Mouse (Mus musculus): ENCODE results near the gene Ammecr1. TPM values are rescaled to one million over a fixed set of nuclear protein-coding genes. Genes with fewer than 3 reads are reported as not detected.
A peak's percentile ranks its signal among the peaks of the same experiment; 100 is the strongest.

The Ammecr1 gene
- total and polyA plus RNA-seq, 2 experiments from 2014 or later: 2.2 to 2.9 TPM

DNA sequence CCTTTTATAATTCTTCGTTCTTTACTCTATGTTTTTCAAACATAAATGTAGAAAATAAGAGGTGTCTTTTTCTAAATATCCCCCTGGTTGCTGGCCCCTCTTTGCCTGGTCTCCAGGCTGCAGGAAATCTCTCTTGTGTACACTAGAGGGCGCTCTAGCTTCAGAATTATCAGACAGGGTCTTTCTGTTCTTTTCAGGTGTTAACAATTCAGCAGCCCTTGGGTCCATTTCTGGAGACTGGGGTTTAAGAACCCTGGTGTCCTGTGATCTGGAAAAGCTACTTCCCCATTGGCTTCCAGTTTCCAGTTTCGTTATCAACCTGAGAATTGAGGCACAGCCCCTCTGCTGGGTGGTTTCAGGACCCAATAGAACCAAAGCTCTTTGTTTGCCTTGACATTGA is 144.7 kb downstream of the Ammecr1 start:
- no peak for ATAC-seq
- 40% methylated on average over 3 of the region's 3 CpGs for WGBS
- Histone ChIP-seq H3K36me3 (ENCODE audit: insufficient read depth, low read length) (no peaks in the 10 kb centered on the region), H3K9me3 (ENCODE audit: low read length) (no peaks in the 10 kb centered on the region), H3K4me1 (ENCODE audit: insufficient read depth, low read length) (no peaks in the 10 kb centered on the region), H3K27ac (no peak overlapping the region), H3K4me3 (ENCODE audit: low read length) (no peak overlapping the region), H3K9ac (replicated peaks; ENCODE audit: low read length) (no peak overlapping the region), H3K4me2 (ENCODE audit: low read depth, low read length) (no peak overlapping the region), H3K27me3 (ENCODE audit: insufficient read depth, low read length) (no peaks in the 10 kb centered on the region)
- peak; percentile 69 for TF ChIP-seq CTCF (IDR thresholded peaks at IDR 0.05; ENCODE audit: low read depth)
- DNase-seq (ENCODE audit: low spot score): peak; percentile 73

DNA sequence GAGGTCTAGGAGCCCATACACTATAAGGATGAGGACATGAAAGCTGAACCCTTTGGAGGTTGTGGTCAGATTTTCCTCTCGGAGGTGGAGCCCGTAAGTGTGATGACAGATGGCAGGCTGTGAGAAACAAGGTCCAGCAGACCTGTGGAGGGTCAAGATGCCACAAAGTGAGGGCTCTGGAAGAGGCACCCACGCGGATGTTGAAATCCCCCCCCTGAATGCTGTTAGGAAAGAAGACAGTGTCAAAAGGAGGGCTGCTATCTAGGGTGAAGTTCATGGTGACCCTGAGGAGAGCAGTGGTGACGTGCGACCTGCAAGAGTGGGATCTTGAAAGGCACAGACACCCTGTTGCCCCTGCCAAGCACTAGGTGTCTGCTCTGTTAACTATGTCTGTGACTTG is 145.3 kb downstream of the Ammecr1 start:
- no peaks in the 10 kb centered on the region for H3K9me3 ChIP-seq (ENCODE audit: low read length)
- no peaks in the 10 kb centered on the region for H3K4me1 ChIP-seq (ENCODE audit: insufficient read depth, low read length)
- DNase-seq (ENCODE audit: low spot score) (no peak), ATAC-seq (no peak)
- no peak overlapping the region for H3K4me3 ChIP-seq (ENCODE audit: low read length)
- H3K27me3 ChIP-seq (ENCODE audit: insufficient read depth, low read length): no peaks in the 10 kb centered on the region
- no peak overlapping the region for H3K27ac ChIP-seq
- H3K36me3 ChIP-seq (ENCODE audit: insufficient read depth, low read length): no peaks in the 10 kb centered on the region
- TF ChIP-seq CTCF (IDR thresholded peaks at IDR 0.05; ENCODE audit: low read depth): no peak
- H3K4me2 ChIP-seq (ENCODE audit: low read depth, low read length): no peak overlapping the region
- no peak overlapping the region for H3K9ac ChIP-seq (replicated peaks; ENCODE audit: low read length)
- WGBS: 77% methylated on average over 6 of the region's 6 CpGs

- WGBS: 45% methylated on average over 10 of the region's 10 CpGs
- no peaks in the 10 kb centered on the region for H3K4me1 ChIP-seq (ENCODE audit: insufficient read depth, low read length)
- H3K27me3 ChIP-seq (ENCODE audit: insufficient read depth, low read length): no peaks in the 10 kb centered on the region
- H3K27ac ChIP-seq: no peak overlapping the region
- H3K4me2 ChIP-seq (ENCODE audit: low read depth, low read length): no peak overlapping the region
- DNase-seq (ENCODE audit: low spot score) (peak; percentile 57), ATAC-seq (peak; percentile 36; the same call in 1 of the 2 replicates)
- no peaks in the 10 kb centered on the region for H3K9me3 ChIP-seq (ENCODE audit: low read length)
- H3K9ac ChIP-seq (replicated peaks; ENCODE audit: low read length): no peak overlapping the region
- H3K4me3 ChIP-seq (ENCODE audit: low read length): no peak overlapping the region
- no peaks in the 10 kb centered on the region for H3K36me3 ChIP-seq (ENCODE audit: insufficient read depth, low read length)
- TF ChIP-seq CTCF (IDR thresholded peaks at IDR 0.05; ENCODE audit: low read depth): peak; percentile 75
Measured at GRCm38 (mm10) chrX:142818057-142818682, 148.4 kb downstream of the Ammecr1 start.

GRCm38 (mm10) chrX:142813146-142813545 is 153.4 kb downstream of the Ammecr1 start:
- peak; percentile 24; the same call in 1 of the 2 replicates for ATAC-seq
- 24% methylated on average over 6 of the region's 6 CpGs for WGBS

DNA sequence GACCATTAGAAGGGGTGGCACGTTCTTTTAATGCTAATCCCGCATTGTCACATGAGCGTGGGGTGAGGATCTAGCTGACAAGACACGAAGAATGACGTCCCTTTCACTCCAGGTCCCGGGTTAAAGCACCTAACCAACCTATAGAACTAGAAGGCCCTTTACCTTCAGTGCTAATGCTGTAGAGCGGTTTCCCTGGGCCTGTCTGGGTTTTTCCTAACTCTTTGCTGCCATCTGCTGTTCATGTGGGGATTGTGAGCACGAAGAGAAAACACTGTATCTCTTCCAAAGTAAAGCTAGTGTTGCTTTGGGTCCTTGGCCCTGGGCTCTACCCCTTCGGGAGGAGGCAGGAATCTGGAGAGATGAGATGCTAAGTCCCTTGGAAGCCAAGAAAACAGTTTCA is 158.1 kb downstream of the Ammecr1 start:
- ATAC-seq (peak; percentile 28; the same call in 1 of the 2 replicates), DNase-seq (ENCODE audit: low spot score) (peak; percentile 83)
- no peaks in the 10 kb centered on the region for H3K4me1 ChIP-seq (ENCODE audit: insufficient read depth, low read length)
- H3K4me3 ChIP-seq (ENCODE audit: low read length): no peak overlapping the region
- no peak overlapping the region for H3K4me2 ChIP-seq (ENCODE audit: low read depth, low read length)
- 44% methylated on average over 9 of the region's 9 CpGs for WGBS
- no peaks in the 10 kb centered on the region for H3K27me3 ChIP-seq (ENCODE audit: insufficient read depth, low read length)
- no peak overlapping the region for H3K9ac ChIP-seq (replicated peaks; ENCODE audit: low read length)
- no peaks in the 10 kb centered on the region for H3K36me3 ChIP-seq (ENCODE audit: insufficient read depth, low read length)
- peak; percentile 77 for TF ChIP-seq CTCF (IDR thresholded peaks at IDR 0.05; ENCODE audit: low read depth)
- no peaks in the 10 kb centered on the region for H3K9me3 ChIP-seq (ENCODE audit: low read length)
- H3K27ac ChIP-seq: no peak overlapping the region

More at GRCm38 (mm10) chrX:142813146-142813545, 153.4 kb downstream of the Ammecr1 start:
- H3K4me3 ChIP-seq (ENCODE audit: low read length): no peak overlapping the region
- no peak overlapping the region for H3K4me2 ChIP-seq (ENCODE audit: low read depth, low read length)
- no peak overlapping the region for H3K9ac ChIP-seq (replicated peaks; ENCODE audit: low read length)
- no peaks in the 10 kb centered on the region for H3K4me1 ChIP-seq (ENCODE audit: insufficient read depth, low read length)
- no peaks in the 10 kb centered on the region for H3K9me3 ChIP-seq (ENCODE audit: low read length)
- H3K27me3 ChIP-seq (ENCODE audit: insufficient read depth, low read length): no peaks in the 10 kb centered on the region
- no peaks in the 10 kb centered on the region for H3K36me3 ChIP-seq (ENCODE audit: insufficient read depth, low read length)
- DNase-seq (ENCODE audit: low spot score): peak; percentile 51
- TF ChIP-seq CTCF (IDR thresholded peaks at IDR 0.05; ENCODE audit: low read depth): peak; percentile 66
- H3K27ac ChIP-seq: no peak overlapping the region

DNA sequence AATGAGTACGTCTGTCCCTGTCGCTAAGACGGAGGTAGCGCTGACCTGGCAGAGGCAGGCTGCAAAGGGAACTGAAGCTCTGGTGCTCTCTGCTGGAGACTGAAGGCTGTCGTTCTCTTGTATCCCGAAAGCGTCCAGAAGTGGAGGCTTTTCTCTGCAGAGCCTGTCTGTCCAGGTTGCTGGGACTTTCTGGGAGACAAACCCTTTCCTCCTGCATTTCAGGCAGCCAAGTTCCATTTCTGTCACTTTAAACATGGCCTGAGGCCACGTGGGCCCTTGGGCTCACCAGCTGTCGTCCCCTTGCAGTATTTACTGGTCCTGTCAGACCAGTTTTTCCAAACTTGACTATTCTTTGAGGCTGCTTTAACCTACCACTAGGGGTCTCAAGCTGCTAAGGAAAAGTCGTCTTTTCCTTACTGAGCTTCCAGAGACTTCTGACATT is 159.9 kb downstream of the Ammecr1 start:
- DNase-seq (ENCODE audit: low spot score) (peak; percentile 54), ATAC-seq (peak; percentile 50; the same call in 1 of the 2 replicates)
- 34% methylated on average over 10 of the region's 10 CpGs for WGBS
- Histone ChIP-seq H3K4me2 (ENCODE audit: low read depth, low read length) (no peak overlapping the region), H3K27ac (no peak overlapping the region), H3K4me1 (ENCODE audit: insufficient read depth, low read length) (no peaks in the 10 kb centered on the region), H3K27me3 (ENCODE audit: insufficient read depth, low read length) (no peaks in the 10 kb centered on the region), H3K9ac (replicated peaks; ENCODE audit: low read length) (no peak overlapping the region), H3K36me3 (ENCODE audit: insufficient read depth, low read length) (no peaks in the 10 kb centered on the region), H3K4me3 (ENCODE audit: low read length) (no peak overlapping the region), H3K9me3 (ENCODE audit: low read length) (no peaks in the 10 kb centered on the region)
- peak; percentile 57 for TF ChIP-seq CTCF (IDR thresholded peaks at IDR 0.05; ENCODE audit: low read depth)

- H3K4me2 ChIP-seq (ENCODE audit: low read depth, low read length): no peak overlapping the region
- DNase-seq (ENCODE audit: low spot score) (no peak), ATAC-seq (no peak)
- no peak overlapping the region for H3K9ac ChIP-seq (replicated peaks; ENCODE audit: low read length)
- WGBS: 76% methylated on average over 6 of the region's 6 CpGs
- H3K36me3 ChIP-seq (ENCODE audit: insufficient read depth, low read length): no peaks in the 10 kb centered on the region
- H3K4me3 ChIP-seq (ENCODE audit: low read length): no peak overlapping the region
- H3K4me1 ChIP-seq (ENCODE audit: insufficient read depth, low read length): no peaks in the 10 kb centered on the region
- no peaks in the 10 kb centered on the region for H3K9me3 ChIP-seq (ENCODE audit: low read length)
- H3K27ac ChIP-seq: no peak overlapping the region
- no peak for TF ChIP-seq CTCF (IDR thresholded peaks at IDR 0.05; ENCODE audit: low read depth)
- H3K27me3 ChIP-seq (ENCODE audit: insufficient read depth, low read length): no peaks in the 10 kb centered on the region
Measured at GRCm38 (mm10) chrX:142806126-142806525, 160.4 kb downstream of the Ammecr1 start.

All from hindbrain, postnatal 0 days (tissue).